Mouse (Mus musculus): ENCODE results near the gene Ccdc96.
A peak's percentile ranks its signal among the peaks of the same experiment; 100 is the strongest.

Ccdc96 gene

GRCm38 (mm10) chr5:36472876-36473655 is 11.3 kb upstream of the Ccdc96 start:
- DNase-seq (ENCODE audit: low read depth) = no peak

GRCm38 (mm10) chr5:36474283-36474682 is 10.1 kb upstream of the Ccdc96 start:
- peak; percentile 81 for DNase-seq (ENCODE audit: low read depth)

GRCm38 (mm10) chr5:36477486-36477885 is 6.9 kb upstream of the Ccdc96 start:
- no peak for DNase-seq (ENCODE audit: low read depth)

GRCm38 (mm10) chr5:36478540-36479420 is 5.6 kb upstream of the Ccdc96 start:
- DNase-seq (ENCODE audit: low read depth) = no peak

GRCm38 (mm10) chr5:36479735-36480134 is 4.7 kb upstream of the Ccdc96 start:
- no peak for DNase-seq (ENCODE audit: low read depth)

- no peak for DNase-seq (ENCODE audit: low read depth)
These were observed 4.0 kb upstream of the Ccdc96 start for GRCm38 (mm10) chr5:36480398-36480797.

GRCm38 (mm10) chr5:36481114-36481513 is 3.3 kb upstream of the Ccdc96 start:
- no peak for DNase-seq (ENCODE audit: low read depth)

- no peak for DNase-seq (ENCODE audit: low read depth)
These were observed 936 bp upstream of the Ccdc96 start for GRCm38 (mm10) chr5:36483203-36484101.

- DNase-seq (ENCODE audit: low read depth) = no peak
These were observed 918 bp downstream of the Ccdc96 start for GRCm38 (mm10) chr5:36485306-36485705.

GRCm38 (mm10) chr5:36489225-36489624 is 4.8 kb downstream of the Ccdc96 start:
- DNase-seq (ENCODE audit: low read depth) = no peak

GRCm38 (mm10) chr5:36493919-36494318 is 9.5 kb downstream of the Ccdc96 start:
- no peak for DNase-seq (ENCODE audit: low read depth)

- DNase-seq (ENCODE audit: low read depth) = no peak
These were observed 10.3 kb downstream of the Ccdc96 start for GRCm38 (mm10) chr5:36494709-36495108.

- DNase-seq (ENCODE audit: low read depth) = no peak
These were observed 20.8 kb downstream of the Ccdc96 start for GRCm38 (mm10) chr5:36505235-36505634.

GRCm38 (mm10) chr5:36505643-36506042 is 21.3 kb downstream of the Ccdc96 start:
- no peak for DNase-seq (ENCODE audit: low read depth)

- no peak for DNase-seq (ENCODE audit: low read depth)
These were observed 24.0 kb downstream of the Ccdc96 start for GRCm38 (mm10) chr5:36508351-36508750.

GRCm38 (mm10) chr5:36510956-36511355 is 26.6 kb downstream of the Ccdc96 start:
- DNase-seq (ENCODE audit: low read depth) = no peak

- no peak for DNase-seq (ENCODE audit: low read depth)
These were observed 30.7 kb downstream of the Ccdc96 start for GRCm38 (mm10) chr5:36515126-36515525.

- DNase-seq (ENCODE audit: low read depth) = no peak
These were observed 31.2 kb downstream of the Ccdc96 start for GRCm38 (mm10) chr5:36515558-36515957.

GRCm38 (mm10) chr5:36517596-36517995 is 33.2 kb downstream of the Ccdc96 start:
- no peak for DNase-seq (ENCODE audit: low read depth)

- no peak for DNase-seq (ENCODE audit: low read depth)
These were observed 35.4 kb downstream of the Ccdc96 start for GRCm38 (mm10) chr5:36519751-36520150.

GRCm38 (mm10) chr5:36522782-36523181 is 38.4 kb downstream of the Ccdc96 start:
- DNase-seq (ENCODE audit: low read depth) = no peak

GRCm38 (mm10) chr5:36523219-36523703 is 38.9 kb downstream of the Ccdc96 start:
- no peak for DNase-seq (ENCODE audit: low read depth)
